In genomic region chr5:115330955-115331354, GRCm38 (mm10) we compare ENCODE assay signal across 30 mouse cellular contexts. TPM values are rescaled to one million over a fixed set of nuclear protein-coding genes. Genes with fewer than 3 reads are reported as not detected.
DNase-seq lines count a peak whose midpoint lies in the region; ATAC-seq and TF ChIP-seq lines count a peak whose summit lies in the region.
"Had no signal": no experiment of that assay in that cellular context is flagged by ENCODE, and none has a peak within 500 bp of the region (broad histone marks: within the 10 kb centered on the region; RNA-seq: fewer than 3 reads in every experiment).

No protein-coding gene starts in this region.

- no peak overlapping the region for H3K9ac ChIP-seq in heart, embryonic 11.5 days (ENCODE audit: low read depth, low read length)
- no peak overlapping the region for H3K9ac ChIP-seq in heart, postnatal 0 days (replicated peaks; ENCODE audit: low read depth, low read length)
- no peak overlapping the region for H3K9ac ChIP-seq in heart, embryonic 12.5 days
- H3K9ac ChIP-seq: embryonic facial prominence, embryonic 12.5 days; midbrain, embryonic 12.5 days; neural tube, embryonic 12.5 days; stomach, embryonic 15.5 days had no signal

- peaks cover 49% of the 10 kb centered on the region for H3K36me3 ChIP-seq in heart, embryonic 11.5 days (ENCODE audit: control insufficient read depth, insufficient read depth, low read length)
- peaks cover 59% of the 10 kb centered on the region for H3K36me3 ChIP-seq in heart, postnatal 0 days (replicated peaks; ENCODE audit: control insufficient read depth, insufficient read depth, low read length)
- H3K36me3 ChIP-seq in heart, embryonic 12.5 days: peaks cover 59% of the 10 kb centered on the region

- no peak for TF ChIP-seq CTCF in heart, postnatal 0 days (IDR thresholded peaks at IDR 0.05; ENCODE audit: low read depth)
- no peak for TF ChIP-seq CTCF in layer of hippocampus, adult 2 months (conservative IDR thresholded peaks at IDR 0.05)

- WGBS in heart, embryonic 11.5 days (ENCODE audit: insufficient replicate concordance): 85% methylated on average over 9 of the region's 9 CpGs
- WGBS in heart, postnatal 0 days: 45% methylated on average over 9 of the region's 9 CpGs
- 79% methylated on average over 9 of the region's 9 CpGs for WGBS in heart, embryonic 12.5 days

- no peak overlapping the region for H3K4me3 ChIP-seq in heart, embryonic 11.5 days (ENCODE audit: low read depth, low read length)
- H3K4me3 ChIP-seq in heart, postnatal 0 days (ENCODE audit: low read depth, low read length): no peak overlapping the region
- no peak overlapping the region for H3K4me3 ChIP-seq in heart, embryonic 12.5 days
- no peak overlapping the region for H3K4me3 ChIP-seq in layer of hippocampus, adult 2 months
- H3K4me3 ChIP-seq: embryonic facial prominence, embryonic 12.5 days; megakaryocyte, embryonic 14.5 days; midbrain, embryonic 12.5 days; myocyte; neural tube, embryonic 12.5 days; stomach, embryonic 15.5 days had no signal

- H3K27me3 ChIP-seq in heart, embryonic 11.5 days (ENCODE audit: control insufficient read depth, insufficient read depth, low read length): no peaks in the 10 kb centered on the region
- no peaks in the 10 kb centered on the region for H3K27me3 ChIP-seq in heart, postnatal 0 days (ENCODE audit: control insufficient read depth, insufficient read depth, low read length)
- no peaks in the 10 kb centered on the region for H3K27me3 ChIP-seq in heart, embryonic 12.5 days (replicated peaks)
- H3K27me3 ChIP-seq: CH12.LX; embryonic facial prominence, embryonic 12.5 days; megakaryocyte, embryonic 14.5 days; midbrain, embryonic 12.5 days; neural tube, embryonic 12.5 days; stomach, embryonic 15.5 days had no signal

- no peak for TF ChIP-seq EP300 in heart, postnatal 0 days (IDR thresholded peaks at IDR 0.05; ENCODE audit: low read depth)

- no peak overlapping the region for H3K27ac ChIP-seq in heart, embryonic 11.5 days (ENCODE audit: low read depth, low read length)
- H3K27ac ChIP-seq in heart, postnatal 0 days (ENCODE audit: low read depth): peak overlapping the region; percentile 66
- no peak overlapping the region for H3K27ac ChIP-seq in heart, embryonic 12.5 days (ENCODE audit: poor library complexity, severe bottlenecking)
- peak overlapping the region; percentile 19; the same call in 1 of the 2 replicates for H3K27ac ChIP-seq in layer of hippocampus, adult 2 months
- H3K27ac ChIP-seq: embryonic facial prominence, embryonic 12.5 days; kidney, postnatal 0 days; midbrain, embryonic 12.5 days; neural tube, embryonic 12.5 days; stomach, embryonic 15.5 days had no signal

- DNase-seq in heart, adult 11 months: peak; percentile 93
- no peak for DNase-seq in heart, postnatal 0 days (ENCODE audit: low spot score)
- DNase-seq in layer of hippocampus, adult 2 months (ENCODE audit: low spot score in 2 of 2): no peak
- no peak for DNase-seq in layer of hippocampus, postnatal 10 days (ENCODE audit: low spot score in 2 of 2)
- peak; percentile 52 for DNase-seq in brain, adult 2 months (ENCODE audit: low read depth, low spot score)
- DNase-seq in spleen, postnatal 10 days (ENCODE audit: low spot score in 2 of 2): no peak
- DNase-seq: adrenal gland, postnatal 10 days; cerebellum, adult 11 months; cerebellum, adult 9-10 months; cerebellum, postnatal 36 days; gastrocnemius, postnatal 14 days; kidney, adult 8-10 months; kidney, postnatal 4 days; left cerebral cortex, postnatal 4 days; lung, adult 18-20 months; lung, postnatal 4 days had no signal

- H3K9me3 ChIP-seq in heart, embryonic 11.5 days (replicated peaks; ENCODE audit: control insufficient read depth, low read length): no peaks in the 10 kb centered on the region
- no peaks in the 10 kb centered on the region for H3K9me3 ChIP-seq in heart, postnatal 0 days (replicated peaks; ENCODE audit: control insufficient read depth, low read length)
- no peaks in the 10 kb centered on the region for H3K9me3 ChIP-seq in heart, embryonic 12.5 days (replicated peaks)
- H3K9me3 ChIP-seq: embryonic facial prominence, embryonic 12.5 days; megakaryocyte, embryonic 14.5 days; midbrain, embryonic 12.5 days; neural tube, embryonic 12.5 days; stomach, embryonic 15.5 days had no signal

- ATAC-seq in heart, embryonic 11.5 days (replicated peaks; ENCODE audit: insufficient number of reproducible peaks, low FRiP score, low TSS enrichment): no peak
- no peak for ATAC-seq in heart, postnatal 0 days (ENCODE audit: insufficient read depth, low read depth)
- no peak for ATAC-seq in heart, embryonic 12.5 days (ENCODE audit: insufficient number of reproducible peaks, low FRiP score)
- ATAC-seq: activated CD4-positive, CD25-positive, alpha-beta regulatory T cell, adult 4 months; forebrain, embryonic 14.5 days; intestine, embryonic 16.5 days; lung, postnatal 0 days had no signal

- peaks cover 18% of the 10 kb centered on the region for H3K4me1 ChIP-seq in heart, embryonic 11.5 days (ENCODE audit: control insufficient read depth, insufficient read depth, low read length)
- peaks cover 29% of the 10 kb centered on the region for H3K4me1 ChIP-seq in heart, postnatal 0 days (ENCODE audit: control insufficient read depth, insufficient read depth)
- peaks cover 41% of the 10 kb centered on the region for H3K4me1 ChIP-seq in heart, embryonic 12.5 days (replicated peaks)

- no peak overlapping the region for H3K4me2 ChIP-seq in heart, embryonic 11.5 days
- peak overlapping the region; percentile 18; the same call in 1 of the 2 replicates for H3K4me2 ChIP-seq in heart, postnatal 0 days (ENCODE audit: low read depth, low read length)
- H3K4me2 ChIP-seq in heart, embryonic 12.5 days: no peak overlapping the region
- H3K4me2 ChIP-seq: embryonic facial prominence, embryonic 12.5 days; midbrain, embryonic 12.5 days; neural tube, embryonic 12.5 days; stomach, embryonic 15.5 days had no signal

RNA-seq across cellular contexts. Expression of gene Srsf9, which starts 4.0 kb away (rescaled TPM):
- 140 and 149 TPM in 2 replicates for polyA plus RNA-seq in heart, embryonic 11.5 days (2014; fragmentation: Nextera tagmentation; extraction: Ambion mirVana)
- total RNA-seq in heart, postnatal 0 days (2014; rRNA removed; ENCODE audit: low replicate concordance): 21.3 and 41.1 TPM in 2 replicates
- polyA plus RNA-seq in heart, postnatal 0 days (2015; fragmentation: Nextera tagmentation; extraction: Ambion mirVana): 62.9 and 67.5 TPM in 2 replicates
- polyA plus RNA-seq in heart, embryonic 12.5 days (2016; fragmentation: Nextera tagmentation; extraction: Ambion mirVana): 147 and 160 TPM in 2 replicates
- total RNA-seq in layer of hippocampus, adult 2 months (2021): 100 to 1,000 TPM in 1 of 2 experiments, 10 to 100 TPM in 1; 91.4 to 102 TPM
- 10 to 100 TPM; 63.6 to 77.0 TPM for total RNA-seq in layer of hippocampus, postnatal 10 days (2021)

RNA-seq across cellular contexts. Expression of gene Gatc, which starts 10.0 kb away (rescaled TPM):
- 27.0 and 31.0 TPM in 2 replicates for polyA plus RNA-seq in heart, embryonic 11.5 days (2014; fragmentation: Nextera tagmentation; extraction: Ambion mirVana)
- total RNA-seq in heart, postnatal 0 days (2014; rRNA removed; ENCODE audit: low replicate concordance): 10.4 and 19.4 TPM in 2 replicates
- polyA plus RNA-seq in heart, postnatal 0 days (2015; fragmentation: Nextera tagmentation; extraction: Ambion mirVana): 14.8 and 15.1 TPM in 2 replicates
- polyA plus RNA-seq in heart, embryonic 12.5 days (2016; fragmentation: Nextera tagmentation; extraction: Ambion mirVana): 24.2 and 26.1 TPM in 2 replicates
- total RNA-seq in layer of hippocampus, adult 2 months (2021): 10 to 100 TPM; 19.5 to 20.8 TPM
- 10 to 100 TPM; 29.3 to 32.5 TPM for total RNA-seq in layer of hippocampus, postnatal 10 days (2021)

RNA-seq across cellular contexts. Expression of gene Triap1, which starts 10.1 kb away (rescaled TPM):
- polyA plus RNA-seq in heart, embryonic 11.5 days (2014; fragmentation: Nextera tagmentation; extraction: Ambion mirVana): 40.4 and 43.9 TPM in 2 replicates
- total RNA-seq in heart, postnatal 0 days (2014; rRNA removed; ENCODE audit: low replicate concordance): 13.0 and 27.2 TPM in 2 replicates
- 39.2 and 42.3 TPM in 2 replicates for polyA plus RNA-seq in heart, postnatal 0 days (2015; fragmentation: Nextera tagmentation; extraction: Ambion mirVana)
- 38.1 and 38.8 TPM in 2 replicates for polyA plus RNA-seq in heart, embryonic 12.5 days (2016; fragmentation: Nextera tagmentation; extraction: Ambion mirVana)
- 10 to 100 TPM; 22.3 to 25.4 TPM for total RNA-seq in layer of hippocampus, adult 2 months (2021)
- 10 to 100 TPM; 31.0 to 35.3 TPM for total RNA-seq in layer of hippocampus, postnatal 10 days (2021)

RNA-seq across cellular contexts. Expression of gene Cox6a1, which starts 17.8 kb away (rescaled TPM):
- 1,289 and 1,331 TPM in 2 replicates for polyA plus RNA-seq in heart, embryonic 11.5 days (2014; fragmentation: Nextera tagmentation; extraction: Ambion mirVana)
- 1,673 and 1,690 TPM in 2 replicates for total RNA-seq in heart, postnatal 0 days (2014; rRNA removed; ENCODE audit: low replicate concordance)
- 2,126 and 2,128 TPM in 2 replicates for polyA plus RNA-seq in heart, postnatal 0 days (2015; fragmentation: Nextera tagmentation; extraction: Ambion mirVana)
- 1,284 and 1,325 TPM in 2 replicates for polyA plus RNA-seq in heart, embryonic 12.5 days (2016; fragmentation: Nextera tagmentation; extraction: Ambion mirVana)
- total RNA-seq in layer of hippocampus, adult 2 months (2021): 100 to 1,000 TPM; 685 to 700 TPM
- 100 to 1,000 TPM; 732 to 825 TPM for total RNA-seq in layer of hippocampus, postnatal 10 days (2021)

RNA-seq across cellular contexts. Expression of gene Dynll1, which starts 30.2 kb away (rescaled TPM):
- polyA plus RNA-seq in heart, embryonic 11.5 days (2014; fragmentation: Nextera tagmentation; extraction: Ambion mirVana): 1,523 and 1,540 TPM in 2 replicates
- 164 and 224 TPM in 2 replicates for total RNA-seq in heart, postnatal 0 days (2014; rRNA removed; ENCODE audit: low replicate concordance)
- 615 and 804 TPM in 2 replicates for polyA plus RNA-seq in heart, postnatal 0 days (2015; fragmentation: Nextera tagmentation; extraction: Ambion mirVana)
- polyA plus RNA-seq in heart, embryonic 12.5 days (2016; fragmentation: Nextera tagmentation; extraction: Ambion mirVana): 1,319 and 1,320 TPM in 2 replicates
- total RNA-seq in layer of hippocampus, adult 2 months (2021): 100 to 1,000 TPM; 727 to 730 TPM
- total RNA-seq in layer of hippocampus, postnatal 10 days (2021): 100 to 1,000 TPM; 753 to 793 TPM

Comparison
In these comparisons a context has a peak if more than half of its experiments do, and no peak if none do; other contexts are left out.
1. DNase-seq: peak in heart, adult 11 months (single experiment) and brain, adult 2 months (single experiment); none in heart, postnatal 0 days (single experiment), layer of hippocampus, adult 2 months (0 of 2), layer of hippocampus, postnatal 10 days (0 of 2) and spleen, postnatal 10 days (0 of 2).
2. H3K27ac ChIP-seq: peak in heart, postnatal 0 days (single experiment) and layer of hippocampus, adult 2 months (single experiment); none in heart, embryonic 11.5 days (single experiment) and heart, embryonic 12.5 days (single experiment).